ENCODE assay signal across 17 mouse cellular contexts in the genomic region with DNA sequence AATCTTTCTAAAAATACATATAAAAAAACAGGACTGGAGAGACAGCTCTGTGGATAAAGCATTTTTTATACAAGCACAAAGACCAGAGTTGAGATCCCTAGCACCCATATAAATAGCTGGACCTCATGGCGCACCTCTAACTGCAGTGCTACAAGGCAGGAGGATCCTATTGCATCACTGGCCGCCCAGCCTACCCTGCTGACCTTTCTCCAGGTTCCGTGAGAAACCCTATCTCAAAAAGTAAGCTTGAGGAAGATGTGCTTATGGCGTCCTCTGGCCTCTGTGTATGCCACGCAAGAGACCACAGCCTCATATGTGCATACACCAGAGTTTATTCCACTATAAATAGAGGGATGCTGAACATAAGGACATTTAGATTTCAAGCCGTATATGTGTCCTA. TPM values are rescaled to one million over a fixed set of nuclear protein-coding genes. Genes with fewer than 3 reads are reported as not detected.
A peak's percentile ranks its signal among the peaks of the same experiment; 100 is the strongest.
DNase-seq lines count a peak whose midpoint lies in the region; TF ChIP-seq lines count a peak whose summit lies in the region.
"Had no signal": no experiment of that assay in that cellular context is flagged by ENCODE, and none has a peak within 500 bp of the region (broad histone marks: within the 10 kb centered on the region; RNA-seq: fewer than 3 reads in every experiment).

No protein-coding gene starts in this region.

- peak overlapping the region; percentile 100 for H3K27ac ChIP-seq in gastrocnemius, adult 2 months

- intact Hi-C loops in gastrocnemius, adult 2 months (cut with DNase I): no loop called here
- intact Hi-C loops in gastrocnemius, postnatal 14 days (cut with DNase I; ENCODE audit: low total_unique reads): no loop called here

- peak; percentile 41 for DNase-seq in gastrocnemius, adult 18-20 months (ENCODE audit: low spot score)
- DNase-seq in gastrocnemius, postnatal 25 days: no peak
- DNase-seq in gastrocnemius, adult 2 months: peak; percentile 57
- DNase-seq in gastrocnemius, postnatal 14 days: no peak
- peak; percentile 79 for DNase-seq in heart, adult 11 months
- no peak for DNase-seq in heart, postnatal 4 days
- peak; percentile 54 for DNase-seq in skeletal muscle tissue, adult 2 months (ENCODE audit: low read depth, low spot score)
- no peak for DNase-seq in urinary bladder, postnatal 10 days (ENCODE audit: low spot score)
- DNase-seq: adrenal gland, adult 2 months; adrenal gland, adult 8-10 months; adrenal gland, postnatal 10 days; adrenal gland, postnatal 14 days; adrenal gland, postnatal 25 days; adrenal gland, postnatal 36 days; B cell, adult 2 months; cerebellum, adult 11 months; cerebellum, adult 11-12 months had no signal

- H3K4me3 ChIP-seq in gastrocnemius, adult 2 months: peak overlapping the region; percentile 100

- no peak for TF ChIP-seq CTCF in gastrocnemius, adult 2 months (IDR thresholded peaks at IDR 0.05)

RNA-seq across cellular contexts. Expression of a gene that starts 2.3 kb away (rescaled TPM):
- total RNA-seq in gastrocnemius, adult 18-20 months (2021): 100 to 1,000 TPM; 127 to 147 TPM
- 10 to 100 TPM; 61.6 to 71.1 TPM for total RNA-seq in gastrocnemius, postnatal 25 days (2021)
- total RNA-seq in gastrocnemius, adult 2 months (2021): 100 to 1,000 TPM in 1 of 2 experiments, 10 to 100 TPM in 1; 92.4 to 148 TPM
- total RNA-seq in gastrocnemius, postnatal 14 days (2021): 10 to 100 TPM; 28.2 to 35.0 TPM
- 10 to 100 TPM; 30.5 to 32.8 TPM for total RNA-seq in heart, postnatal 4 days (2021)

RNA-seq across cellular contexts. Expression of a gene that starts 2.6 kb away (rescaled TPM):
- 100 to 1,000 TPM; 106 to 113 TPM for total RNA-seq in gastrocnemius, adult 18-20 months (2021)
- 10 to 100 TPM; 79.3 to 80.6 TPM for total RNA-seq in gastrocnemius, postnatal 25 days (2021)
- 100 to 1,000 TPM; 100 to 106 TPM for total RNA-seq in gastrocnemius, adult 2 months (2021)
- 10 to 100 TPM; 69.6 to 75.0 TPM for total RNA-seq in gastrocnemius, postnatal 14 days (2021)
- 10 to 100 TPM; 74.9 to 75.7 TPM for total RNA-seq in heart, postnatal 4 days (2021)

Comparison
In these comparisons a context has a peak if more than half of its experiments do, and no peak if none do; other contexts are left out.
1. DNase-seq: peak in gastrocnemius, adult 18-20 months (single experiment), gastrocnemius, adult 2 months (single experiment), heart, adult 11 months (single experiment) and skeletal muscle tissue, adult 2 months (single experiment); none in gastrocnemius, postnatal 25 days (single experiment), gastrocnemius, postnatal 14 days (single experiment), heart, postnatal 4 days (single experiment) and urinary bladder, postnatal 10 days (single experiment).